Mouse (Mus musculus): Measurements from ENCODE around the gene Akr1cl. TPM values are rescaled to one million over a fixed set of nuclear protein-coding genes. Genes with fewer than 3 reads are reported as not detected.

Akr1cl gene
- polyA plus RNA-seq, 1 experiment from 2014 or later: 0.37 TPM

- no peak overlapping the region for H3K4me3 ChIP-seq
- no peak overlapping the region for H3K27ac ChIP-seq
- no peaks in the 10 kb centered on the region for H3K4me1 ChIP-seq
- WGBS: 92% methylated on average over 3 of the region's 3 CpGs
- H3K36me3 ChIP-seq (replicated peaks): no peaks in the 10 kb centered on the region
- no peaks in the 10 kb centered on the region for H3K9me3 ChIP-seq
- no peak for DNase-seq (ENCODE audit: extremely low spot score, low spot score)
- no peaks in the 10 kb centered on the region for H3K27me3 ChIP-seq (ENCODE audit: poor library complexity, severe bottlenecking)
Measured at GRCm38 (mm10) chr1:65041837-65042236, 9.3 kb upstream of the Akr1cl start.

GRCm38 (mm10) chr1:65040806-65041205 lies 8.2 kb upstream of the Akr1cl start:
- no peaks in the 10 kb centered on the region for H3K4me1 ChIP-seq
- no peaks in the 10 kb centered on the region for H3K9me3 ChIP-seq
- no peak for DNase-seq (ENCODE audit: extremely low spot score, low spot score)
- 90% methylated on average over 6 of the region's 6 CpGs for WGBS
- no peak overlapping the region for H3K27ac ChIP-seq
- H3K4me3 ChIP-seq: no peak overlapping the region
- H3K27me3 ChIP-seq (ENCODE audit: poor library complexity, severe bottlenecking): no peaks in the 10 kb centered on the region
- H3K36me3 ChIP-seq (replicated peaks): no peaks in the 10 kb centered on the region

GRCm38 (mm10) chr1:65039679-65040078 lies 7.1 kb upstream of the Akr1cl start:
- no peaks in the 10 kb centered on the region for H3K27me3 ChIP-seq (ENCODE audit: poor library complexity, severe bottlenecking)
- H3K4me1 ChIP-seq: no peaks in the 10 kb centered on the region
- H3K4me3 ChIP-seq: no peak overlapping the region
- H3K36me3 ChIP-seq (replicated peaks): no peaks in the 10 kb centered on the region
- no peaks in the 10 kb centered on the region for H3K9me3 ChIP-seq
- no peak for DNase-seq (ENCODE audit: extremely low spot score, low spot score)
- 83% methylated on average over 3 of the region's 3 CpGs for WGBS
- no peak overlapping the region for H3K27ac ChIP-seq

GRCm38 (mm10) chr1:65037542-65037941 lies 5.0 kb upstream of the Akr1cl start:
- no peak for DNase-seq (ENCODE audit: extremely low spot score, low spot score)
- Histone ChIP-seq H3K4me3 (no peak overlapping the region), H3K9me3 (no peaks in the 10 kb centered on the region), H3K4me1 (no peaks in the 10 kb centered on the region), H3K27me3 (ENCODE audit: poor library complexity, severe bottlenecking) (no peaks in the 10 kb centered on the region), H3K27ac (no peak overlapping the region), H3K36me3 (replicated peaks) (no peaks in the 10 kb centered on the region)
- WGBS: 74% methylated on average over 2 of the region's 2 CpGs

- Histone ChIP-seq H3K4me3 (no peak overlapping the region), H3K4me1 (no peaks in the 10 kb centered on the region), H3K27me3 (ENCODE audit: poor library complexity, severe bottlenecking) (no peaks in the 10 kb centered on the region), H3K36me3 (replicated peaks) (no peaks in the 10 kb centered on the region), H3K9me3 (no peaks in the 10 kb centered on the region), H3K27ac (no peak overlapping the region)
- no peak for DNase-seq (ENCODE audit: extremely low spot score, low spot score)
- 19% methylated on average over 3 of the region's 3 CpGs for WGBS
Measured at GRCm38 (mm10) chr1:65035513-65035912, 3.0 kb upstream of the Akr1cl start.

GRCm38 (mm10) chr1:65028206-65028605 lies 4.4 kb downstream of the Akr1cl start:
- Histone ChIP-seq H3K27ac (no peak overlapping the region), H3K9me3 (no peaks in the 10 kb centered on the region), H3K27me3 (ENCODE audit: poor library complexity, severe bottlenecking) (no peaks in the 10 kb centered on the region), H3K36me3 (replicated peaks) (no peaks in the 10 kb centered on the region), H3K4me3 (no peak overlapping the region), H3K4me1 (no peaks in the 10 kb centered on the region)
- no peak for DNase-seq (ENCODE audit: extremely low spot score, low spot score)
- 84% methylated on average over 9 of the region's 9 CpGs for WGBS

GRCm38 (mm10) chr1:65012726-65013125 lies 19.8 kb downstream of the Akr1cl start:
- DNase-seq (ENCODE audit: extremely low spot score, low spot score): no peak
- Histone ChIP-seq H3K4me3 (no peak overlapping the region), H3K27ac (no peak overlapping the region), H3K27me3 (ENCODE audit: poor library complexity, severe bottlenecking) (no peaks in the 10 kb centered on the region), H3K9me3 (no peaks in the 10 kb centered on the region), H3K4me1 (no peaks in the 10 kb centered on the region), H3K36me3 (replicated peaks) (no peaks in the 10 kb centered on the region)
- WGBS: 82% methylated on average over 4 of the region's 4 CpGs

- DNase-seq (ENCODE audit: extremely low spot score, low spot score): peak; percentile 69
- Histone ChIP-seq H3K4me1 (no peaks in the 10 kb centered on the region), H3K9me3 (no peaks in the 10 kb centered on the region), H3K4me3 (no peak overlapping the region), H3K27ac (no peak overlapping the region), H3K36me3 (replicated peaks) (no peaks in the 10 kb centered on the region), H3K27me3 (ENCODE audit: poor library complexity, severe bottlenecking) (no peaks in the 10 kb centered on the region)
- 18% methylated on average over 9 of the region's 9 CpGs for WGBS
Measured at GRCm38 (mm10) chr1:65010153-65010552, 22.4 kb downstream of the Akr1cl start.

- no peaks in the 10 kb centered on the region for H3K27me3 ChIP-seq (ENCODE audit: poor library complexity, severe bottlenecking)
- H3K4me1 ChIP-seq: 0 out of 2 replicates have a peak, but pooled peaks cover 3% of the 10 kb centered on the region
- WGBS: 88% methylated on average over 6 of the region's 6 CpGs
- no peak overlapping the region for H3K4me3 ChIP-seq
- H3K27ac ChIP-seq: no peak overlapping the region
- no peaks in the 10 kb centered on the region for H3K36me3 ChIP-seq (replicated peaks)
- no peaks in the 10 kb centered on the region for H3K9me3 ChIP-seq
- DNase-seq (ENCODE audit: extremely low spot score, low spot score): no peak
Measured at GRCm38 (mm10) chr1:65005575-65005974, 27.0 kb downstream of the Akr1cl start.

- WGBS: 87% methylated on average over 4 of the region's 4 CpGs
- Histone ChIP-seq H3K4me1 (0 out of 2 replicates have a peak, but pooled peaks cover 3% of the 10 kb centered on the region), H3K4me3 (no peak overlapping the region), H3K9me3 (no peaks in the 10 kb centered on the region), H3K27me3 (ENCODE audit: poor library complexity, severe bottlenecking) (no peaks in the 10 kb centered on the region), H3K27ac (no peak overlapping the region), H3K36me3 (replicated peaks) (no peaks in the 10 kb centered on the region)
- no peak for DNase-seq (ENCODE audit: extremely low spot score, low spot score)
Measured at GRCm38 (mm10) chr1:65004526-65004925, 28.0 kb downstream of the Akr1cl start.

GRCm38 (mm10) chr1:64993206-64993605 lies 39.4 kb downstream of the Akr1cl start:
- Histone ChIP-seq H3K9me3 (no peaks in the 10 kb centered on the region), H3K27ac (no peak overlapping the region), H3K36me3 (replicated peaks) (no peaks in the 10 kb centered on the region), H3K4me3 (no peak overlapping the region), H3K4me1 (no peaks in the 10 kb centered on the region), H3K27me3 (ENCODE audit: poor library complexity, severe bottlenecking) (no peaks in the 10 kb centered on the region)
- WGBS: 88% methylated on average over 4 of the region's 4 CpGs
- DNase-seq (ENCODE audit: extremely low spot score, low spot score): no peak

GRCm38 (mm10) chr1:64988176-64988575 lies 44.4 kb downstream of the Akr1cl start:
- Histone ChIP-seq H3K9me3 (no peaks in the 10 kb centered on the region), H3K4me1 (peaks cover 5% of the 10 kb centered on the region; the same call in 1 of the 2 replicates)
- DNase-seq (ENCODE audit: extremely low spot score, low spot score): no peak

GRCm38 (mm10) chr1:64986120-64986519 lies 46.4 kb downstream of the Akr1cl start:
- Histone ChIP-seq H3K4me1 (peaks cover 5% of the 10 kb centered on the region; the same call in 1 of the 2 replicates), H3K36me3 (replicated peaks) (no peaks in the 10 kb centered on the region), H3K4me3 (no peak overlapping the region), H3K27me3 (ENCODE audit: poor library complexity, severe bottlenecking) (peaks cover 22% of the 10 kb centered on the region), H3K9me3 (no peaks in the 10 kb centered on the region), H3K27ac (no peak overlapping the region)
- peak; percentile 36 for DNase-seq (ENCODE audit: extremely low spot score, low spot score)
- 43% methylated on average over 7 of the region's 7 CpGs for WGBS

More at GRCm38 (mm10) chr1:64988176-64988575, 44.4 kb downstream of the Akr1cl start:
- H3K27me3 ChIP-seq (ENCODE audit: poor library complexity, severe bottlenecking): peaks cover 15% of the 10 kb centered on the region
- H3K27ac ChIP-seq: no peak overlapping the region
- H3K4me3 ChIP-seq: no peak overlapping the region
- H3K36me3 ChIP-seq (replicated peaks): no peaks in the 10 kb centered on the region

- Histone ChIP-seq H3K27ac (no peak overlapping the region), H3K9me3 (no peaks in the 10 kb centered on the region), H3K36me3 (replicated peaks) (no peaks in the 10 kb centered on the region), H3K4me3 (no peak overlapping the region), H3K27me3 (ENCODE audit: poor library complexity, severe bottlenecking) (peaks cover 50% of the 10 kb centered on the region), H3K4me1 (peaks cover 5% of the 10 kb centered on the region; the same call in 1 of the 2 replicates)
- no peak for DNase-seq (ENCODE audit: extremely low spot score, low spot score)
- WGBS: 84% methylated on average over 3 of the region's 3 CpGs
Measured at GRCm38 (mm10) chr1:64983247-64983646, 49.3 kb downstream of the Akr1cl start.

Measured in forebrain, embryonic 10.5 days (tissue).